16 mouse cellular contexts compared by ENCODE assay signal in genomic region chr1:33873561-33873960, GRCm38 (mm10). TPM values are rescaled to one million over a fixed set of nuclear protein-coding genes. Genes with fewer than 3 reads are reported as not detected.
"Had no signal": no experiment of that assay in that cellular context is flagged by ENCODE, and none has a peak within 500 bp of the region (broad histone marks: within the 10 kb centered on the region; RNA-seq: fewer than 3 reads in every experiment).

No protein-coding gene starts in this region.

- ATAC-seq: midbrain, embryonic 13.5 days; midbrain, embryonic 15.5 days had no signal

- H3K9me3 ChIP-seq: midbrain, embryonic 13.5 days; midbrain, embryonic 15.5 days; stomach, embryonic 15.5 days had no signal

- H3K36me3 ChIP-seq: midbrain, embryonic 13.5 days; midbrain, embryonic 15.5 days; neural tube, embryonic 12.5 days; stomach, embryonic 15.5 days had no signal

- DNase-seq: lung, adult 18-20 months; lung, embryonic 14.5 days; lung, postnatal 10 days; right cerebral cortex, postnatal 14 days; thymus, adult 2 months; thymus, postnatal 25 days; thymus, postnatal 4 days had no signal

- H3K4me1 ChIP-seq: megakaryocyte, embryonic 14.5 days; midbrain, embryonic 13.5 days; midbrain, embryonic 15.5 days; neural tube, embryonic 12.5 days; stomach, embryonic 15.5 days had no signal

- H3K27ac ChIP-seq: macrophage; midbrain, embryonic 13.5 days; midbrain, embryonic 15.5 days; neural tube, embryonic 12.5 days; stomach, embryonic 15.5 days; stomach, postnatal 0 days had no signal

- H3K9ac ChIP-seq: lung, embryonic 14.5 days; midbrain, embryonic 13.5 days; midbrain, embryonic 15.5 days; neural tube, embryonic 12.5 days; stomach, embryonic 15.5 days had no signal

- H3K4me2 ChIP-seq: lung, embryonic 14.5 days; midbrain, embryonic 11.5 days; midbrain, embryonic 13.5 days; midbrain, embryonic 15.5 days; neural tube, embryonic 12.5 days; stomach, embryonic 15.5 days had no signal

- H3K4me3 ChIP-seq: megakaryocyte, embryonic 14.5 days; midbrain, embryonic 13.5 days; midbrain, embryonic 15.5 days; neural tube, embryonic 12.5 days; stomach, embryonic 15.5 days had no signal

- H3K27me3 ChIP-seq: midbrain, embryonic 13.5 days; midbrain, embryonic 15.5 days; neural tube, embryonic 12.5 days; stomach, embryonic 15.5 days had no signal

RNA-seq across cellular contexts. Expression of gene Bend6, which starts 34.1 kb away (rescaled TPM):
- total RNA-seq: megakaryocyte progenitor cell, adult 5-6 weeks had no signal
